Mouse (Mus musculus) splenic B cell, adult 2 months (primary cell): ENCODE measurements at regions not wholly inside any gene's neighbourhood (a gene's known extent, or its start where the extent isn't known, plus 50 kb on each side); places are given as distances from the start of the nearest gene placed in this dataset.

Experiments used
- DNase-seq: peaks from one replicate; pipeline ENCODE4 v3.0.0-alpha.2; 2011; ENCODE audit warnings: low read depth, low spot score
- H3K27me3 ChIP-seq: 2 replicates; pipeline ENCODE4 v1.6.1; 2012; ENCODE audit warnings: mild to moderate bottlenecking, low read length, moderate library complexity, mixed read lengths; ENCODE audit not compliant: control insufficient read depth, poor library complexity, insufficient read depth, severe bottlenecking
- H3K36me3 ChIP-seq: 2 replicates; pipeline ENCODE4 v1.6.1; 2012; ENCODE audit warnings: mild to moderate bottlenecking, low read length, moderate library complexity, mixed read lengths; ENCODE audit not compliant: control insufficient read depth, poor library complexity, insufficient read depth, severe bottlenecking

GRCm38 (mm10) chr7:130082662-130083061 lies 437.5 kb downstream of the Ate1 start:
- no peak for DNase-seq
- no peaks in the 10 kb centered on the region for H3K27me3 ChIP-seq
- no peaks in the 10 kb centered on the region for H3K36me3 ChIP-seq

DNA sequence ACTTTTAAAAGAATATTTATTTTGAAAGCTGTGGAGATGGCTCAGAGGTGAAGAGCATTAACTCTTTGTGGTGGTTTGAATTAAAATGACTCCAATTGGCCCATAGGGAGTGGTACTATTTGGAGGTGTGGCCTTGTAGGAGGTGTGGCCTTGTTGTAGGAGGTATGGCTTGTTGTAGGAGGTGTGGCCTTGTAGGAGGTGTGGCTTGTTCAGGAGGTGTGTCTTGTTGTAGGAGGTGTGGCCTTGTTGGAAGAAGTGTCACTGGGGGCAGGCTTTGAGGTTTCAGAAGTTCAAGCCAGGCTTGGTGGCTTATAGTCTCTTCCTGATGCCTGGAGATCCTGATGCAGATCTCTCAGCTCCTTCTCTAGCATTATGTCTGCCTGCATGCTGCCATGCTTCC lies 434.5 kb downstream of the Ate1 start:
- Histone ChIP-seq H3K36me3 (no peaks in the 10 kb centered on the region), H3K27me3 (no peaks in the 10 kb centered on the region)
- no peak for DNase-seq

- H3K27me3 ChIP-seq, result no peaks in the 10 kb centered on the region
- H3K36me3 ChIP-seq, result no peaks in the 10 kb centered on the region
- DNase-seq, result no peak
Observed at GRCm38 (mm10) chr7:130089896-130090610, 430.1 kb downstream of the Ate1 start.

DNA sequence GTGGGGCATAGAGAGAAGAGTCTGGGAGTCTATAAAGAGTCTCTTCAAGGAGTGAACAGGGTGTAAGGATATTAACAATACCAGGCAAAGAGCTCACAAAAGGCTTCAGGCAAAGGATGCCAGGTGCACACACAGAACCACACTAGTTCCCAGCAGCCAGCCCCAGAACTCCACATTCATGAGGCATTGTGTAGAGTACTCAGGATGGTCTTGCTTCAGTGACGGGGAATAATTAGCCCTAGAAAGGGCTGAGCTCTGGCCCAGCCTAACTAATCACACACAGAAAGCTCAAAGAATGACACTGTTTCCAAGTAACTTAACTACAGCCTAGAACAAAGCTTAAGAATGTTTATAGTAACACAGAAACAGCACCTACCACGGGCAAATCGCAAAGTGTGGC lies 428.2 kb downstream of the Ate1 start:
- no peak for DNase-seq
- H3K36me3 ChIP-seq, result no peaks in the 10 kb centered on the region
- no peaks in the 10 kb centered on the region for H3K27me3 ChIP-seq

- no peaks in the 10 kb centered on the region for H3K27me3 ChIP-seq
- no peaks in the 10 kb centered on the region for H3K36me3 ChIP-seq
- no peak for DNase-seq
Observed at GRCm38 (mm10) chr7:130095141-130095540, 425.0 kb downstream of the Ate1 start.

- Histone ChIP-seq H3K27me3 (no peaks in the 10 kb centered on the region), H3K36me3 (no peaks in the 10 kb centered on the region)
- DNase-seq, result no peak
Observed at GRCm38 (mm10) chr7:130098606-130099005, 421.6 kb downstream of the Ate1 start.

DNA sequence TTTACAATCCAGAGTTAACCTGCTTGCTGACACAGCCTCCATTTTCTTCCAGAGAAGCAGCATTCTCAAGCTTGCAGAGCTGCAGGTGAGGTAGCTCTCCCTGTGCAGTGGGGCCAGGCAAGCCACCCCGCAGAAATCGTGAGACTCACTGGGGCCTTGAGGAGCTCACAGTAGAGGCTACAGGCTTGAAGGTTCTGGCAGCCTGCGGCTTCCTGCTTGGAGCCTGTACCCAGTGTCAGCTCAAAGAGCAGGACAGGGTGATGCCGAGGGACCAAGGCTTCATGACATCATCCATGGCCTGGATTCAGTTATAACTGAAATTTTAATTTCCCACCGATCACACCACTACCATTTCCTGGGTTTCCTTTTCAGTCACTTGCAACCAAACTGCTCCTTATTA lies 417.5 kb downstream of the Ate1 start:
- H3K36me3 ChIP-seq, result no peaks in the 10 kb centered on the region

GRCm38 (mm10) chr7:130106961-130107360 lies 413.2 kb downstream of the Ate1 start:
- no peak for DNase-seq

More for the DNA sequence above, 417.5 kb downstream of the Ate1 start:
- H3K27me3 ChIP-seq, result no peaks in the 10 kb centered on the region
- DNase-seq, result no peak

DNA sequence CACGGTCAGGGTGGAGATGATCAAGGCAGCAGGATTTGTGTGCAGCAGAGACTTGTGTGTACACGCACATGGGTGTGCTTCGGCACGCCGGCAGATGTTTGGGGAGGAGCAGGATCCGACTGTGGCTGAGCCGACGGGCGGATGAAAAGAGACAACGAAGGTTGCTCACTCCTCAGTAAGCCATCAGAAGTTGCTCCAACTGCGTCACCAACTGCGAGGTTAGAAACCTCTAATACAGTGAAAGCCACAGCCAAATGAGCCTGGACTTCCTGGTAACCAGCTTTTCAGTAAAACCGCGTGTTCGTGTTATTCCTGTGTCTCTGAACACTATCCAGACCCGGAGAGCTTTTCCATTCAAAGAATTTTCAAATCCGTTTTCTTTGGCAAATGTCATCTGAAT lies 411.8 kb downstream of the Ate1 start:
- no peak for DNase-seq
- H3K27me3 ChIP-seq, result no peaks in the 10 kb centered on the region
- H3K36me3 ChIP-seq, result no peaks in the 10 kb centered on the region

More at GRCm38 (mm10) chr7:130106961-130107360, 413.2 kb downstream of the Ate1 start:
- H3K36me3 ChIP-seq, result no peaks in the 10 kb centered on the region
- H3K27me3 ChIP-seq, result no peaks in the 10 kb centered on the region
